ENCODE assay signal across 7 mouse cellular contexts in genomic region chr4:121016021-121016898, GRCm38 (mm10). TPM values are rescaled to one million over a fixed set of nuclear protein-coding genes. Genes with fewer than 3 reads are reported as not detected.
DNase-seq lines count a peak whose midpoint lies in the region; ATAC-seq and TF ChIP-seq lines count a peak whose summit lies in the region.

No protein-coding gene starts in this region.

- H3K9ac ChIP-seq in MEL (ENCODE audit: control insufficient read depth, low read depth, low read length, poor library complexity, severe bottlenecking): peak overlapping the region; percentile 91
- peak overlapping the region; percentile 94 for H3K9ac ChIP-seq in heart, embryonic 15.5 days

- intact Hi-C loops in left cerebral cortex, adult 2 months (cut with DNase I): loop anchor here (2.0 kb wide), 1 partner anchor 29 kb away; no protein-coding TSS in a partner anchor

- H3K27ac ChIP-seq in MEL (ENCODE audit: control insufficient read depth, low read depth, low read length): peak overlapping the region; percentile 83
- H3K27ac ChIP-seq in heart, embryonic 15.5 days: peak overlapping the region; percentile 78
- H3K27ac ChIP-seq in left cerebral cortex, adult 2 months: peak overlapping the region; percentile 98

- H3K4me3 ChIP-seq in MEL (ENCODE audit: control insufficient read depth in 1 of 2, insufficient read depth in 1 of 2, low read depth in 2 of 2, low read length in 2 of 2): peak overlapping the region; percentile 80 to 94
- H3K4me3 ChIP-seq in heart, embryonic 15.5 days: peak overlapping the region; percentile 99
- H3K4me3 ChIP-seq in left cerebral cortex, adult 2 months: peak overlapping the region; percentile 99

- peaks cover 0 to 47% of the 10 kb centered on the region in 2 experiments; a peak in 2 of 4 replicates for H3K36me3 ChIP-seq in MEL (ENCODE audit: control insufficient read depth in 1 of 2, insufficient read depth in 2 of 2, low read length in 2 of 2)
- no peaks in the 10 kb centered on the region for H3K36me3 ChIP-seq in heart, embryonic 15.5 days

- no peak for TF ChIP-seq CTCF in MEL (IDR thresholded peaks at IDR 0.05 in 2 of 3, conservative IDR thresholded peaks at IDR 0.05 in 1 of 3; ENCODE audit: control insufficient read depth in 1 of 3, insufficient read depth in 1 of 3, low read depth in 2 of 3, low read length in 3 of 3, poor library complexity in 1 of 3, severe bottlenecking in 1 of 3)
- TF ChIP-seq CTCF in left cerebral cortex, adult 2 months (IDR thresholded peaks at IDR 0.05): no peak

- peak overlapping the region; percentile 95 for H3K4me2 ChIP-seq in heart, embryonic 15.5 days

- H3K79me2 ChIP-seq in MEL (ENCODE audit: control insufficient read depth, insufficient read depth, low read length, poor library complexity): peaks cover 39% of the 10 kb centered on the region

- no peak for TF ChIP-seq RAD21 in MEL (IDR thresholded peaks at IDR 0.05; ENCODE audit: low read depth, low read length)

- no peaks in the 10 kb centered on the region for H3K27me3 ChIP-seq in MEL (ENCODE audit: control insufficient read depth in 1 of 2, insufficient read depth in 2 of 2, low read length in 2 of 2)
- H3K27me3 ChIP-seq in heart, embryonic 15.5 days: no peaks in the 10 kb centered on the region

- TF ChIP-seq EP300 in MEL (IDR thresholded peaks at IDR 0.05; ENCODE audit: low read depth in 1 of 2, low read length in 2 of 2): no peak; a peak in 1 of 4 replicates

- peaks cover 13 to 40% of the 10 kb centered on the region in 2 experiments for H3K4me1 ChIP-seq in MEL (ENCODE audit: control insufficient read depth in 1 of 2, insufficient read depth in 2 of 2, low read length in 2 of 2)
- peaks cover 37% of the 10 kb centered on the region for H3K4me1 ChIP-seq in heart, embryonic 15.5 days (replicated peaks)

- 5% methylated on average over 40 of the region's 40 CpGs for WGBS in heart, embryonic 15.5 days

- no peaks in the 10 kb centered on the region for H3K9me3 ChIP-seq in MEL (replicated peaks; ENCODE audit: insufficient read depth, low read length)
- no peaks in the 10 kb centered on the region for H3K9me3 ChIP-seq in heart, embryonic 15.5 days (replicated peaks)

- peak; percentile 5; the same call in 1 of the 2 replicates for ATAC-seq in heart, embryonic 15.5 days (replicated peaks; ENCODE audit: insufficient number of reproducible peaks, insufficient read depth, low FRiP score, low read depth)
- peak; percentile 9; the same call in 1 of the 2 replicates for ATAC-seq in megakaryocyte progenitor cell, adult 5-6 weeks (replicated peaks; ENCODE audit: poor library complexity)

- TF ChIP-seq POLR2A in MEL (IDR thresholded peaks at IDR 0.05; ENCODE audit: control insufficient read depth in 1 of 2, insufficient read depth in 1 of 2, low read depth in 1 of 2, low read length in 2 of 2, poor library complexity in 1 of 2): no peak; a peak in 1 of 4 replicates

- peak; percentile 54 for DNase-seq in CD4-positive, CD25-positive, alpha-beta regulatory T cell, adult 2 months (ENCODE audit: low read depth, low spot score)
- DNase-seq in MEL (ENCODE audit: low read depth, low spot score): peak; percentile 57
- peak; percentile 14 for DNase-seq in embryo, embryonic 10.5 days (ENCODE audit: low spot score)
- DNase-seq in left cerebral cortex, adult 2 months (ENCODE audit: extremely low spot score in 1 of 2, low spot score in 2 of 2): peak; percentile 42 to 52
- DNase-seq in spleen, postnatal 36 days (ENCODE audit: low spot score in 2 of 2): peak; percentile 67 to 71

TF ChIP-seq in MEL, 35 proteins besides CTCF, POLR2A, EP300 and RAD21:
- no peak for TF ChIP-seq USF2 (IDR thresholded peaks at IDR 0.05; ENCODE audit: borderline replicate concordance in 1 of 2, insufficient read depth in 1 of 2, low read depth in 1 of 2, low read length in 2 of 2)
- 0 out of 2 replicates have a peak, but pooled peaks have one; percentile 9 for TF ChIP-seq UBTF (IDR thresholded peaks at IDR 0.05; ENCODE audit: borderline replicate concordance, insufficient read depth, low read depth, low read length)
- 0 out of 2 replicates have a peak, but pooled peaks have one; percentile 12 for TF ChIP-seq ELF1 (IDR thresholded peaks at IDR 0.05; ENCODE audit: low read depth, low read length)
- peak; percentile 66; the same call in 1 of the 2 replicates for TF ChIP-seq MAZ (IDR thresholded peaks at IDR 0.05; ENCODE audit: low read depth, low read length)
- peak; percentile 74 for TF ChIP-seq TAL1 (IDR thresholded peaks at IDR 0.05; ENCODE audit: low read length)
- TF ChIP-seq ZMIZ1 (IDR thresholded peaks at IDR 0.05; ENCODE audit: low read depth, low read length): no peak
- TF ChIP-seq MYC (IDR thresholded peaks at IDR 0.05; ENCODE audit: low read depth, low read length): no peak
- TF ChIP-seq ETS1 (IDR thresholded peaks at IDR 0.05; ENCODE audit: low read depth, low read length): no peak
- TF ChIP-seq BHLHE40 (IDR thresholded peaks at IDR 0.05; ENCODE audit: borderline replicate concordance, low read depth, low read length): no peak
- TF ChIP-seq SMC3 (IDR thresholded peaks at IDR 0.05; ENCODE audit: low read depth, low read length): no peak
- TF ChIP-seq SIN3A (IDR thresholded peaks at IDR 0.05; ENCODE audit: low read length): peak; percentile 68
- TF ChIP-seq CHD2 (IDR thresholded peaks at IDR 0.05; ENCODE audit: low read length): no peak
- TF ChIP-seq MAX (IDR thresholded peaks at IDR 0.05; ENCODE audit: low read length): no peak; the same call in 1 of the 2 replicates
- peak; percentile 60; the same call in 1 of the 2 replicates for TF ChIP-seq MXI1 (IDR thresholded peaks at IDR 0.05; ENCODE audit: low read depth, low read length)
- TF ChIP-seq ZKSCAN1 (IDR thresholded peaks at IDR 0.05; ENCODE audit: low read depth, low read length): no peak
- TF ChIP-seq NRF1 (IDR thresholded peaks at IDR 0.05; ENCODE audit: insufficient read depth, low read depth, low read length, poor library complexity, severe bottlenecking): no peak
- TF ChIP-seq MAFK (IDR thresholded peaks at IDR 0.05; ENCODE audit: borderline replicate concordance, low read depth, low read length): no peak
- no peak for TF ChIP-seq POLR2AphosphoS2 (IDR thresholded peaks at IDR 0.05; ENCODE audit: low read length)
- no peak for TF ChIP-seq ZC3H11A (IDR thresholded peaks at IDR 0.05; ENCODE audit: low read depth, low read length)
- no peak for TF ChIP-seq TCF12 (IDR thresholded peaks at IDR 0.05; ENCODE audit: low read depth, low read length)
- no peak for TF ChIP-seq MEF2A (IDR thresholded peaks at IDR 0.05; ENCODE audit: extremely low read depth, insufficient replicate concordance, low read depth, low read length, poor library complexity, severe bottlenecking)
- TF ChIP-seq KAT2A (conservative IDR thresholded peaks at IDR 0.05; ENCODE audit: low read depth, low read length): no peak
- TF ChIP-seq HCFC1 (IDR thresholded peaks at IDR 0.05; ENCODE audit: low read depth, low read length): no peak; the same call in 1 of the 2 replicates
- no peak; the same call in 1 of the 2 replicates for TF ChIP-seq CHD1 (IDR thresholded peaks at IDR 0.05; ENCODE audit: low read depth, low read length)
- TF ChIP-seq USF1 (IDR thresholded peaks at IDR 0.05; ENCODE audit: low read depth, low read length): no peak
- TF ChIP-seq NELFE (IDR thresholded peaks at IDR 0.05; ENCODE audit: low read depth, low read length): peak; percentile 27; the same call in 1 of the 2 replicates

RNA-seq across cellular contexts. Expression of gene Smap2, which starts 0.8 kb away (rescaled TPM):
- 33.8 and 36.5 TPM in 2 replicates for total RNA-seq in MEL (2012; rRNA removed)
- 100 to 1,000 TPM in 1 of 2 experiments, 10 to 100 TPM in 1; 83.5 to 118 TPM for polyA plus RNA-seq in MEL (2012; ENCODE audit: insufficient read depth in 1 of 2, insufficient read length in 2 of 2, low read depth in 1 of 2, low replicate concordance in 2 of 2, missing spikeins in 1 of 2)
- polyA plus RNA-seq in heart, embryonic 15.5 days (2015; fragmentation: Nextera tagmentation; extraction: Ambion mirVana): 10.0 and 12.8 TPM in 2 replicates
- total RNA-seq in left cerebral cortex, adult 2 months (2021): 100 to 1,000 TPM; 186 to 201 TPM
- total RNA-seq in megakaryocyte progenitor cell, adult 5-6 weeks (2015): 46.0 and 53.8 TPM in 2 replicates
- 21.9 and 26.8 TPM in 2 replicates for total RNA-seq in megakaryocyte progenitor cell, adult 5-6 weeks (2017)

RNA-seq across cellular contexts. Expression of gene Col9a2, which starts 22.9 kb away (rescaled TPM):
- total RNA-seq in MEL (2012; rRNA removed): 0.12 TPM in 1 of 2 replicates, not detected in the other
- not detected for polyA plus RNA-seq in MEL (2012; ENCODE audit: insufficient read depth in 1 of 2, insufficient read length in 2 of 2, low read depth in 1 of 2, low replicate concordance in 2 of 2, missing spikeins in 1 of 2)
- polyA plus RNA-seq in heart, embryonic 15.5 days (2015; fragmentation: Nextera tagmentation; extraction: Ambion mirVana): 9.7 and 20.3 TPM in 2 replicates
- 1 to 10 TPM; 7.0 to 7.4 TPM for total RNA-seq in left cerebral cortex, adult 2 months (2021)
- total RNA-seq in megakaryocyte progenitor cell, adult 5-6 weeks (2015): not detected in 2 replicates
- total RNA-seq in megakaryocyte progenitor cell, adult 5-6 weeks (2017): not detected in 2 replicates

Comparison
In these comparisons a context has a peak if more than half of its experiments do, and no peak if none do; other contexts are left out.
1. Peak in every context shown above with its lines: DNase-seq, ATAC-seq, H3K4me3 ChIP-seq and H3K27ac ChIP-seq.
2. DNase-seq: peak in every context shown above with its lines; median percentile 69 in spleen, postnatal 36 days; 57 in MEL; 54 in CD4-positive, CD25-positive, alpha-beta regulatory T cell, adult 2 months; 47 in left cerebral cortex, adult 2 months; 14 in embryo, embryonic 10.5 days.